Mouse (Mus musculus): ENCODE results near the gene Olfr920. TPM values are rescaled to one million over a fixed set of nuclear protein-coding genes. Genes with fewer than 3 reads are reported as not detected.

Gene Olfr920
- 0.32 TPM for polyA plus RNA-seq (2015; fragmentation: Illumina TruSeq; extraction: RNeasy Lipid Tissue Mini Kit (QIAGEN cat#74804); ENCODE audit: insufficient read depth, low replicate concordance)

GRCm38 (mm10) chr9:38751999-38752398 lies at the start of gene Olfr920:
Gene Olfr920, plus strand, starts transcription at chr9:38752299.

GRCm38 (mm10) chr9:38718102-38718501 lies 34.0 kb upstream of the Olfr920 start, which contains the start of gene Vwa5a:
Gene Vwa5a, plus strand, starts transcription at chr9:38718268.

GRCm38 (mm10) chr9:38772768-38773167 lies 20.7 kb downstream of the Olfr920 start, which contains the start of gene Olfr921:
Gene Olfr921, plus strand, starts transcription at chr9:38773068.

Other genes with a start within 250 kb of the Olfr920 start
- gene Olfr911-ps1, start 230.7 kb upstream of the Olfr920 start, polyA plus RNA-seq (2015; fragmentation: Illumina TruSeq; extraction: RNeasy Lipid Tissue Mini Kit (QIAGEN cat#74804); ENCODE audit: insufficient read depth, low replicate concordance), result not detected
- gene Olfr910, start 214.4 kb upstream of the Olfr920 start, polyA plus RNA-seq (2015; fragmentation: Illumina TruSeq; extraction: RNeasy Lipid Tissue Mini Kit (QIAGEN cat#74804); ENCODE audit: insufficient read depth, low replicate concordance), result not detected
- not detected for gene Olfr912, start 172.1 kb upstream of the Olfr920 start, polyA plus RNA-seq (2015; fragmentation: Illumina TruSeq; extraction: RNeasy Lipid Tissue Mini Kit (QIAGEN cat#74804); ENCODE audit: insufficient read depth, low replicate concordance)
- not detected for gene Olfr913, start 159.5 kb upstream of the Olfr920 start, polyA plus RNA-seq (2015; fragmentation: Illumina TruSeq; extraction: RNeasy Lipid Tissue Mini Kit (QIAGEN cat#74804); ENCODE audit: insufficient read depth, low replicate concordance)
- not detected for gene Olfr914, start 147.2 kb upstream of the Olfr920 start, polyA plus RNA-seq (2015; fragmentation: Illumina TruSeq; extraction: RNeasy Lipid Tissue Mini Kit (QIAGEN cat#74804); ENCODE audit: insufficient read depth, low replicate concordance)
- gene Olfr916, start 92.4 kb upstream of the Olfr920 start, polyA plus RNA-seq (2015; fragmentation: Illumina TruSeq; extraction: RNeasy Lipid Tissue Mini Kit (QIAGEN cat#74804); ENCODE audit: insufficient read depth, low replicate concordance), result not detected
- not detected for gene Olfr917, start 86.5 kb upstream of the Olfr920 start, polyA plus RNA-seq (2015; fragmentation: Illumina TruSeq; extraction: RNeasy Lipid Tissue Mini Kit (QIAGEN cat#74804); ENCODE audit: insufficient read depth, low replicate concordance)
- gene Olfr918, start 77.7 kb upstream of the Olfr920 start, polyA plus RNA-seq (2015; fragmentation: Illumina TruSeq; extraction: RNeasy Lipid Tissue Mini Kit (QIAGEN cat#74804); ENCODE audit: insufficient read depth, low replicate concordance), result not detected
- gene Olfr919, start 48.6 kb upstream of the Olfr920 start, polyA plus RNA-seq (2015; fragmentation: Illumina TruSeq; extraction: RNeasy Lipid Tissue Mini Kit (QIAGEN cat#74804); ENCODE audit: insufficient read depth, low replicate concordance), result not detected
- gene Vwa5a, start 34.0 kb upstream of the Olfr920 start, polyA plus RNA-seq (2015; fragmentation: Illumina TruSeq; extraction: RNeasy Lipid Tissue Mini Kit (QIAGEN cat#74804); ENCODE audit: insufficient read depth, low replicate concordance), result 43.1 TPM
- not detected for gene Olfr921, start 20.8 kb downstream of the Olfr920 start, polyA plus RNA-seq (2015; fragmentation: Illumina TruSeq; extraction: RNeasy Lipid Tissue Mini Kit (QIAGEN cat#74804); ENCODE audit: insufficient read depth, low replicate concordance)
- gene Olfr922, start 62.3 kb downstream of the Olfr920 start, polyA plus RNA-seq (2015; fragmentation: Illumina TruSeq; extraction: RNeasy Lipid Tissue Mini Kit (QIAGEN cat#74804); ENCODE audit: insufficient read depth, low replicate concordance), result not detected
- not detected for gene Olfr923, start 74.2 kb downstream of the Olfr920 start, polyA plus RNA-seq (2015; fragmentation: Illumina TruSeq; extraction: RNeasy Lipid Tissue Mini Kit (QIAGEN cat#74804); ENCODE audit: insufficient read depth, low replicate concordance)
- gene Olfr924, start 92.2 kb downstream of the Olfr920 start, polyA plus RNA-seq (2015; fragmentation: Illumina TruSeq; extraction: RNeasy Lipid Tissue Mini Kit (QIAGEN cat#74804); ENCODE audit: insufficient read depth, low replicate concordance), result not detected
- gene Olfr26, start 102.8 kb downstream of the Olfr920 start, polyA plus RNA-seq (2015; fragmentation: Illumina TruSeq; extraction: RNeasy Lipid Tissue Mini Kit (QIAGEN cat#74804); ENCODE audit: insufficient read depth, low replicate concordance), result not detected
- gene Olfr926, start 124.8 kb downstream of the Olfr920 start, polyA plus RNA-seq (2015; fragmentation: Illumina TruSeq; extraction: RNeasy Lipid Tissue Mini Kit (QIAGEN cat#74804); ENCODE audit: insufficient read depth, low replicate concordance), result not detected
- gene Olfr930, start 177.5 kb downstream of the Olfr920 start, polyA plus RNA-seq (2015; fragmentation: Illumina TruSeq; extraction: RNeasy Lipid Tissue Mini Kit (QIAGEN cat#74804); ENCODE audit: insufficient read depth, low replicate concordance), result not detected
- not detected for gene Olfr933, start 220.0 kb downstream of the Olfr920 start, polyA plus RNA-seq (2015; fragmentation: Illumina TruSeq; extraction: RNeasy Lipid Tissue Mini Kit (QIAGEN cat#74804); ENCODE audit: insufficient read depth, low replicate concordance)
- gene Olfr934, start 236.0 kb downstream of the Olfr920 start, polyA plus RNA-seq (2015; fragmentation: Illumina TruSeq; extraction: RNeasy Lipid Tissue Mini Kit (QIAGEN cat#74804); ENCODE audit: insufficient read depth, low replicate concordance), result not detected
- gene Olfr935, start 247.4 kb downstream of the Olfr920 start, polyA plus RNA-seq (2015; fragmentation: Illumina TruSeq; extraction: RNeasy Lipid Tissue Mini Kit (QIAGEN cat#74804); ENCODE audit: insufficient read depth, low replicate concordance), result not detected